Mouse (Mus musculus): Measurements from ENCODE around the gene Ubap2. TPM values are rescaled to one million over a fixed set of nuclear protein-coding genes. Genes with fewer than 3 reads are reported as not detected.
A peak's percentile ranks its signal among the peaks of the same experiment; 100 is the strongest.

Gene Ubap2
- polyA plus RNA-seq, 1 experiment from 2014 or later = 67.8 TPM

GRCm38 (mm10) chr4:41259019-41259418 lies 15.9 kb downstream of the Ubap2 start:
- Histone ChIP-seq H3K4me1 (replicated peaks) (peaks cover 29% of the 10 kb centered on the region), H3K9ac (no peak overlapping the region), H3K9me3 (replicated peaks) (no peaks in the 10 kb centered on the region), H3K4me3 (no peak overlapping the region), H3K27me3 (replicated peaks) (no peaks in the 10 kb centered on the region), H3K4me2 (no peak overlapping the region), H3K27ac (ENCODE audit: poor library complexity, severe bottlenecking) (no peak overlapping the region), H3K36me3 (peaks cover 14% of the 10 kb centered on the region)
- no peak for ATAC-seq (ENCODE audit: insufficient number of reproducible peaks, low FRiP score)
- 91% methylated on average over 4 of the region's 4 CpGs for WGBS

- Histone ChIP-seq H3K27me3 (replicated peaks) (no peaks in the 10 kb centered on the region), H3K9me3 (replicated peaks) (no peaks in the 10 kb centered on the region), H3K4me2 (no peak overlapping the region), H3K9ac (no peak overlapping the region), H3K4me3 (no peak overlapping the region), H3K4me1 (replicated peaks) (peaks cover 36% of the 10 kb centered on the region), H3K36me3 (peaks cover 13% of the 10 kb centered on the region), H3K27ac (ENCODE audit: poor library complexity, severe bottlenecking) (peak overlapping the region; percentile 59)
- WGBS = 58% methylated on average over 1 of the region's 1 CpGs
- no peak for ATAC-seq (ENCODE audit: insufficient number of reproducible peaks, low FRiP score)
These were observed 17.2 kb downstream of the Ubap2 start for GRCm38 (mm10) chr4:41257752-41258151.

- H3K27ac ChIP-seq (ENCODE audit: poor library complexity, severe bottlenecking) = peak overlapping the region; percentile 97
- no peaks in the 10 kb centered on the region for H3K27me3 ChIP-seq (replicated peaks)
- ATAC-seq (ENCODE audit: insufficient number of reproducible peaks, low FRiP score) = no peak
- no peaks in the 10 kb centered on the region for H3K9me3 ChIP-seq (replicated peaks)
- H3K4me3 ChIP-seq = peak overlapping the region; percentile 36
- peak overlapping the region; percentile 60 for H3K9ac ChIP-seq
- peaks cover 32% of the 10 kb centered on the region for H3K4me1 ChIP-seq (replicated peaks)
- H3K4me2 ChIP-seq = peak overlapping the region; percentile 67
- WGBS = 40% methylated on average over 12 of the region's 12 CpGs
- peaks cover 7% of the 10 kb centered on the region for H3K36me3 ChIP-seq
These were observed 19.3 kb downstream of the Ubap2 start for GRCm38 (mm10) chr4:41255564-41256210.

DNA sequence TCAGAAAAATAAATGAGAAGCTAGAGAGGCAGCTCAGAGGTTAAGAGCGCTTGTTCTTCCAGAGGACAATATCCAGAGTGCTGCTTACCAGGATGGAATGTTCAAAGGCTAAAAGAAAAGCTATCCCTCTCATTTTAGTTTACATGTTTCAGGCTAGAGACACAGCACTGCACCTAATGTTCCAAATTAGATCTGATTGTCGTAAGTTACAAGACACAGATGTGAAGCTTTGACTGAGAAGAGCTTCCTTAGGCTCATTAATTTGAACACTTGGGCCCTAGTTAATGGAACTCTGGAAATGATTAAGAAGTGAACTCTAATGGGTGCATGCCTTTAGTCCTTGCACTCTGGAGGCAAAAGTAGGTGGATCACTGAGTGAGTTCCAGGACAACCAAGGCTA lies 21.2 kb downstream of the Ubap2 start:
- 90% methylated on average over 2 of the region's 2 CpGs for WGBS
- H3K9ac ChIP-seq = no peak overlapping the region
- no peak for ATAC-seq (ENCODE audit: insufficient number of reproducible peaks, low FRiP score)
- H3K27ac ChIP-seq (ENCODE audit: poor library complexity, severe bottlenecking) = no peak overlapping the region
- H3K4me2 ChIP-seq = no peak overlapping the region
- H3K36me3 ChIP-seq = peaks cover 18% of the 10 kb centered on the region
- H3K4me1 ChIP-seq (replicated peaks) = peaks cover 32% of the 10 kb centered on the region
- H3K27me3 ChIP-seq (replicated peaks) = no peaks in the 10 kb centered on the region
- no peak overlapping the region for H3K4me3 ChIP-seq
- H3K9me3 ChIP-seq (replicated peaks) = no peaks in the 10 kb centered on the region

DNA sequence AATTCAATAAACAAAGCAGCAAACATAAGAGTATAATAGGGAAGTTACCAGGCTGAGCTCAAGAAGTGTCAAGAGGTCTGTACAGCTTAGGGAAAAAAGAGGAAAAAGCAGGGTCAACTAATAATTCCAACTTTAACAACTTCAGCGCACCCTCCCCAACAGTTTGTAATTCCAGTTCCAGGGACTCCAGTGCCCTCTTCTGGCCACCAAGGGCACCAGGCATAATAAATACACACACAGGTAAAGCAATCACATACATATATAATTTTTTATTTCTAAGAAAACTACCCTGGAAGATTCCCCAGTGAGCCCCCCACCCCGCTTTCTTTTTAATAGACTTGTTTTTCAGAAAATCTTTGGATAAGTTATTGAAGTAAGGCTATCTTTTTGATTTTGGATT lies 29.5 kb downstream of the Ubap2 start:
- no peak overlapping the region for H3K4me3 ChIP-seq
- no peak overlapping the region for H3K9ac ChIP-seq
- no peaks in the 10 kb centered on the region for H3K9me3 ChIP-seq (replicated peaks)
- 91% methylated on average over 2 of the region's 2 CpGs for WGBS
- no peak overlapping the region for H3K27ac ChIP-seq (ENCODE audit: poor library complexity, severe bottlenecking)
- H3K4me1 ChIP-seq (replicated peaks) = no peaks in the 10 kb centered on the region
- H3K36me3 ChIP-seq = peaks cover 43% of the 10 kb centered on the region
- no peaks in the 10 kb centered on the region for H3K27me3 ChIP-seq (replicated peaks)
- ATAC-seq (ENCODE audit: insufficient number of reproducible peaks, low FRiP score) = no peak
- no peak overlapping the region for H3K4me2 ChIP-seq

GRCm38 (mm10) chr4:41240916-41241315 lies 34.0 kb downstream of the Ubap2 start:
- H3K4me2 ChIP-seq = no peak overlapping the region
- H3K27me3 ChIP-seq (replicated peaks) = no peaks in the 10 kb centered on the region
- no peak overlapping the region for H3K9ac ChIP-seq
- H3K4me3 ChIP-seq = no peak overlapping the region
- ATAC-seq (ENCODE audit: insufficient number of reproducible peaks, low FRiP score) = no peak
- 84% methylated on average over 3 of the region's 3 CpGs for WGBS
- peaks cover 30% of the 10 kb centered on the region for H3K36me3 ChIP-seq
- H3K4me1 ChIP-seq (replicated peaks) = 0 out of 2 replicates have a peak, but pooled peaks cover 3% of the 10 kb centered on the region
- H3K27ac ChIP-seq (ENCODE audit: poor library complexity, severe bottlenecking) = no peak overlapping the region
- no peaks in the 10 kb centered on the region for H3K9me3 ChIP-seq (replicated peaks)

DNA sequence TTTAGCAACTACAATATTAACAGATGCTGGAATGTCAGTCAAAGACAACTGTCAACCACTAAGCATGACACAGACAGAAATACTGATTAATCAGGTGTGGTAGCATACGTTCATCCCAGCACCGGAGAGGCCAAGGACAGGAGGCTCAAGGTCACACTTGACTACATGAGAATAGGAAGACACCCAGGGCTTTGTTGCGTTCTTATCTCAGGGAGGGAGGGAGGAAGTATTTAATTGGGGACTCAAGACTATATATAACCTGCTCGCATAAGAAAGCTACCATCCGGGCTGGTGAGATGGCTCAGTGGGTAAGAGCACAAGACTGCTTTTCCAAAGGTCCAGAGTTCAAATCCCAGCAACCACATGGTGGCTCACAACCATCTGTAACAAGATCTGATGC lies 39.3 kb downstream of the Ubap2 start:
- Histone ChIP-seq H3K4me2 (no peak overlapping the region), H3K36me3 (peaks cover 57% of the 10 kb centered on the region), H3K27ac (ENCODE audit: poor library complexity, severe bottlenecking) (0 out of 2 replicates have a peak overlapping the region, but pooled peaks have one; percentile 21), H3K4me1 (replicated peaks) (0 out of 2 replicates have a peak, but pooled peaks cover 5% of the 10 kb centered on the region), H3K9me3 (replicated peaks) (no peaks in the 10 kb centered on the region), H3K4me3 (no peak overlapping the region), H3K27me3 (replicated peaks) (no peaks in the 10 kb centered on the region), H3K9ac (no peak overlapping the region)
- ATAC-seq (ENCODE audit: insufficient number of reproducible peaks, low FRiP score) = no peak
- 51% methylated on average over 5 of the region's 5 CpGs for WGBS

DNA sequence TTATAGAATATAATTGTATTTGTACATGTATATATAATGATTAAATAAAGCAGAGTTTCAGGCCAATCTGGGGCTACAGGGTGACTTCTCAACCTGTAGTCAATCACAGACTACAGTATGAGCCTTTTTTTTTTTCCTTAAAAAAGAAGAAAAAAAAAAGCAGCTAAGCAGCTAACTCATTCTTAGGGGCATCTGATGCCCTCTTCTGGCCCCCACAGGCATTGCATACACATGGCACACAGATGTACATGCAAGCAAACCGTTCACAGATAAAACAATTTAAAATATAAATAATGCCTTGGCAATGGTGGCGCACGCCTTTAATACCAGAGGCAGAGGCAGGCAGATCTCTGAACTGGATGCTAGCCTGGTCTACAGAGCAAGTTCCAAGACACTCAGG lies 48.6 kb downstream of the Ubap2 start:
- Histone ChIP-seq H3K4me1 (replicated peaks) (no peaks in the 10 kb centered on the region), H3K9ac (no peak overlapping the region), H3K9me3 (replicated peaks) (no peaks in the 10 kb centered on the region), H3K4me2 (no peak overlapping the region), H3K36me3 (peaks cover 91% of the 10 kb centered on the region), H3K27ac (ENCODE audit: poor library complexity, severe bottlenecking) (no peak overlapping the region), H3K4me3 (no peak overlapping the region), H3K27me3 (replicated peaks) (no peaks in the 10 kb centered on the region)
- 86% methylated on average over 3 of the region's 3 CpGs for WGBS
- no peak for ATAC-seq (ENCODE audit: insufficient number of reproducible peaks, low FRiP score)

GRCm38 (mm10) chr4:41225412-41225811 lies 49.5 kb downstream of the Ubap2 start:
- H3K4me2 ChIP-seq = no peak overlapping the region
- no peak for ATAC-seq (ENCODE audit: insufficient number of reproducible peaks, low FRiP score)
- H3K4me1 ChIP-seq (replicated peaks) = no peaks in the 10 kb centered on the region
- no peak overlapping the region for H3K9ac ChIP-seq
- peaks cover 91% of the 10 kb centered on the region for H3K36me3 ChIP-seq
- no peak overlapping the region for H3K4me3 ChIP-seq
- H3K9me3 ChIP-seq (replicated peaks) = no peaks in the 10 kb centered on the region
- H3K27me3 ChIP-seq (replicated peaks) = no peaks in the 10 kb centered on the region
- no peak overlapping the region for H3K27ac ChIP-seq (ENCODE audit: poor library complexity, severe bottlenecking)
- 94% methylated on average over 1 of the region's 1 CpGs for WGBS

DNA sequence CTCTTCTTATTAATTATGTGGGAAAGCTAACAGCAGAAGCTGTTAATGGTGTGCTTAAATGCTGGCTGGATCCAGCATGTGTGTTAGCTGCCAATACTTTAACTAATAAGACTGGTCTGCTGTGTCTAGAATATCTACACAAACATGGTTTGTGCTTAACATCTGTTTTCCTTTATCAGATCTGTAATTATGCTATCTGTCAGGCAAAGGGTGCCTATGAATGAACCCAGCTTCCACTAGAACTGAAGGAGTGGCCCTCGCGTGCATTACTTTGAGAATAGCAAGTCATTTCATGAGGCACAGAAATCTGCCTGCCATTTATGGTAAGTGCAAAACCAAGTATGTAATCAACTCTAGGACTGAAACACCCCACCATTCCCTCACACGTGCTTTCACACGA lies 66.9 kb downstream of the Ubap2 start:
- ATAC-seq (ENCODE audit: insufficient number of reproducible peaks, low FRiP score) = no peak
- Histone ChIP-seq H3K27me3 (replicated peaks) (no peaks in the 10 kb centered on the region), H3K36me3 (peaks cover 84% of the 10 kb centered on the region), H3K4me2 (no peak overlapping the region), H3K27ac (ENCODE audit: poor library complexity, severe bottlenecking) (no peak overlapping the region), H3K9ac (no peak overlapping the region), H3K4me3 (no peak overlapping the region), H3K4me1 (replicated peaks) (no peaks in the 10 kb centered on the region), H3K9me3 (replicated peaks) (no peaks in the 10 kb centered on the region)
- WGBS = 86% methylated on average over 4 of the region's 4 CpGs

- no peaks in the 10 kb centered on the region for H3K9me3 ChIP-seq (replicated peaks)
- no peaks in the 10 kb centered on the region for H3K27me3 ChIP-seq (replicated peaks)
- H3K4me2 ChIP-seq = no peak overlapping the region
- H3K4me3 ChIP-seq = no peak overlapping the region
- peaks cover 94% of the 10 kb centered on the region for H3K36me3 ChIP-seq
- ATAC-seq (ENCODE audit: insufficient number of reproducible peaks, low FRiP score) = no peak
- H3K4me1 ChIP-seq (replicated peaks) = no peaks in the 10 kb centered on the region
- no peak overlapping the region for H3K9ac ChIP-seq
- H3K27ac ChIP-seq (ENCODE audit: poor library complexity, severe bottlenecking) = no peak overlapping the region
- 77% methylated on average over 8 of the region's 8 CpGs for whole genome bisulfite sequencing
These were observed 69.2 kb downstream of the Ubap2 start for GRCm38 (mm10) chr4:41205751-41206150.

DNA sequence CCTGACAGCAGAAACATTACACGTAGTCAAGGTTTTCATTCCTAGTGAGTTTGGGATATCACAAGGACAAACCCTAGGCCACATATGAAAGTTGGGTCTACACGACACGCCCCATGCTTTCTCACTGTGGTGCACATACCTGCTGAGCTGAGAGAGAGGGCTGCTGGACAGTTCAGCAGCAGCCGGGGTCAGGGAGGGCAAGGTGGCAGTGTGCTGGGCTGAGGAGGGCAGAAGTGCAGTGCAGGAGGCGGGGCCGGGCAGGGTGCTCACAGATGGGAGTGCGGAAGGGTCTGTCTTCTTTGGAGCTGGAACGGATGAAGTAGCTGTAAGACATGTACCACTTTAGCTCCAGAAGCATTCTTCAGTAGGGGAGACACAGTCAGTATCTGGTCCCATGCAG lies 72.8 kb downstream of the Ubap2 start:
- no peak for ATAC-seq (ENCODE audit: insufficient number of reproducible peaks, low FRiP score)
- whole genome bisulfite sequencing = 88% methylated on average over 8 of the region's 8 CpGs
- H3K4me3 ChIP-seq = no peak overlapping the region
- no peaks in the 10 kb centered on the region for H3K9me3 ChIP-seq (replicated peaks)
- no peaks in the 10 kb centered on the region for H3K27me3 ChIP-seq (replicated peaks)
- peaks cover 94% of the 10 kb centered on the region for H3K36me3 ChIP-seq
- H3K4me2 ChIP-seq = no peak overlapping the region
- no peak overlapping the region for H3K9ac ChIP-seq
- peaks cover 8% of the 10 kb centered on the region for H3K4me1 ChIP-seq (replicated peaks)
- no peak overlapping the region for H3K27ac ChIP-seq (ENCODE audit: poor library complexity, severe bottlenecking)

All from heart, embryonic 12.5 days (tissue).